Mouse (Mus musculus) CH12.LX (cell line): Measurements from ENCODE around the gene Ankrd28. TPM values are rescaled to one million over a fixed set of nuclear protein-coding genes. Genes with fewer than 3 reads are reported as not detected.

Experiments
- DNase-seq: peaks from one replicate; pipeline ENCODE4 v3.0.0-alpha.2; 2013; ENCODE audit errors: extremely low read depth
- H3K27ac ChIP-seq: 2 replicates; pipeline ENCODE4 v1.5.1; 2012; ENCODE audit warnings: low read depth, mild to moderate bottlenecking, control low read depth, moderate library complexity; ENCODE audit not compliant: insufficient read depth
- H3K27me3 ChIP-seq: replicated peaks from 2 replicates; pipeline ENCODE3; 2012; ENCODE audit warnings: inconsistent platforms
- H3K36me3 ChIP-seq, 2 experiments: replicated peaks in 1 of 2; 2 replicates each; pipeline versions ENCODE3 to v1.6.1; 2012; ENCODE audit warnings: inconsistent platforms in 1 of 2, low read length in 1 of 2, mild to moderate bottlenecking in 1 of 2, mixed read lengths in 1 of 2, moderate library complexity in 1 of 2; ENCODE audit not compliant: control insufficient read depth in 1 of 2, insufficient read depth in 1 of 2
- H3K4me1 ChIP-seq, 2 experiments: 2 replicates each; pipeline ENCODE4 v1.6.1; 2012; ENCODE audit warnings: inconsistent platforms in 1 of 2, moderate library complexity in 1 of 2; ENCODE audit not compliant: insufficient read depth in 2 of 2, control insufficient read depth in 1 of 2
- H3K4me2 ChIP-seq: 2 replicates; pipeline ENCODE4 v1.6.1; 2012; ENCODE audit warnings: low read depth, mild to moderate bottlenecking, control low read depth; ENCODE audit not compliant: poor library complexity, insufficient read depth, severe bottlenecking
- H3K4me3 ChIP-seq, 3 experiments: fragments of 150-350 bp in 1 of 3; sonication (generic) in 1 of 3; replicated peaks in 1 of 3; 2 replicates each; pipeline versions ENCODE3 to v1.5.1; 2011 to 2012; ENCODE audit warnings: low read depth in 2 of 3, low read length in 2 of 3, mild to moderate bottlenecking in 2 of 3, moderate library complexity in 2 of 3, control low read depth in 1 of 3, improper control_type of control experiment in 1 of 3, inconsistent platforms in 1 of 3, mixed read lengths in 1 of 3; ENCODE audit not compliant: poor library complexity in 1 of 3
- H3K79me2 ChIP-seq: replicated peaks from 2 replicates; pipeline ENCODE4 v1.6.1; 2012; ENCODE audit warnings: mild to moderate bottlenecking, moderate library complexity; ENCODE audit not compliant: control insufficient read depth, poor library complexity, insufficient read depth, severe bottlenecking; ENCODE audit errors: extremely low read depth
- H3K9ac ChIP-seq: 2 replicates; pipeline ENCODE4 v1.6.1; 2012; ENCODE audit warnings: low read depth, mild to moderate bottlenecking, control low read depth, moderate library complexity; ENCODE audit not compliant: insufficient read depth
- H3K9me3 ChIP-seq: replicated peaks from 2 replicates; pipeline ENCODE3; 2012; ENCODE audit warnings: low read length, inconsistent platforms, mixed read lengths
- BHLHE40 ChIP-seq: IDR thresholded peaks from 2 replicates; pipeline ENCODE4 v1.6.1; 2011; ENCODE audit warnings: mild to moderate bottlenecking, low read depth, low read length, improper control_type of control experiment
- CHD1 ChIP-seq: IDR thresholded peaks from 2 replicates; pipeline ENCODE4 v1.6.1; 2012; ENCODE audit warnings: low read depth, low read length, improper control_type of control experiment, inconsistent platforms
- CHD2 ChIP-seq: IDR thresholded peaks from 2 replicates; pipeline ENCODE4 v1.6.1; 2011; ENCODE audit warnings: low read length, improper control_type of control experiment
- CTCF ChIP-seq, 2 experiments: IDR thresholded peaks in 1 of 2; conservative IDR thresholded peaks in 1 of 2; 2 replicates each; pipeline ENCODE4 v1.5.1; 2011 to 2012; ENCODE audit warnings: low read depth in 2 of 2, low read length in 2 of 2, improper control_type of control experiment in 1 of 2, inconsistent platforms in 1 of 2, mild to moderate bottlenecking in 1 of 2, moderate library complexity in 1 of 2
- ETS1 ChIP-seq: conservative IDR thresholded peaks from 2 replicates; pipeline ENCODE4 v1.6.1; 2012; ENCODE audit warnings: low read depth, mild to moderate bottlenecking, inconsistent platforms, low read length, improper control_type of control experiment, moderate library complexity
- GABPA ChIP-seq: IDR thresholded peaks from 2 replicates; pipeline ENCODE4 v1.6.1; 2012; ENCODE audit warnings: low read depth, low read length, improper control_type of control experiment, inconsistent platforms; ENCODE audit not compliant: insufficient replicate concordance
- JUN ChIP-seq: IDR thresholded peaks from 2 replicates; pipeline ENCODE4 v1.6.1; 2011; ENCODE audit warnings: low read depth, mild to moderate bottlenecking, low read length, improper control_type of control experiment, moderate library complexity; ENCODE audit not compliant: insufficient read depth
- JUND ChIP-seq: conservative IDR thresholded peaks from 2 replicates; pipeline ENCODE4 v1.6.1; 2011; ENCODE audit warnings: low read depth, low read length, improper control_type of control experiment
- KAT2A ChIP-seq: IDR thresholded peaks from 2 replicates; pipeline ENCODE4 v1.6.1; 2012; ENCODE audit warnings: low read length, improper control_type of control experiment, inconsistent platforms; ENCODE audit not compliant: insufficient replicate concordance
- MAFK ChIP-seq: IDR thresholded peaks from 2 replicates; pipeline ENCODE4 v1.6.1; 2011; ENCODE audit warnings: low read length, improper control_type of control experiment; ENCODE audit not compliant: insufficient replicate concordance
- MAX ChIP-seq: IDR thresholded peaks from 2 replicates; pipeline ENCODE4 v1.6.1; 2011; ENCODE audit warnings: low read length, improper control_type of control experiment
- MAZ ChIP-seq: IDR thresholded peaks from 2 replicates; pipeline ENCODE4 v1.6.1; 2012; ENCODE audit warnings: low read depth, mild to moderate bottlenecking, inconsistent platforms, low read length, improper control_type of control experiment, moderate library complexity
- MYC ChIP-seq: IDR thresholded peaks from 2 replicates; pipeline ENCODE4 v1.6.1; 2011; ENCODE audit warnings: low read depth, mild to moderate bottlenecking, improper control_type of control experiment, low read length
- POLR2AphosphoS2 ChIP-seq: IDR thresholded peaks from 2 replicates; pipeline ENCODE4 v1.6.1; 2011; ENCODE audit warnings: low read depth, low read length, improper control_type of control experiment
- SIN3A ChIP-seq: IDR thresholded peaks from 2 replicates; pipeline ENCODE4 v1.6.1; 2012; ENCODE audit warnings: low read length, improper control_type of control experiment, inconsistent platforms
- TBP ChIP-seq: conservative IDR thresholded peaks from 2 replicates; pipeline ENCODE4 v1.6.1; 2011; ENCODE audit warnings: low read depth, low read length, improper control_type of control experiment
- UBTF ChIP-seq: IDR thresholded peaks from 2 replicates; pipeline ENCODE4 v1.6.1; 2012; ENCODE audit warnings: low read depth, mild to moderate bottlenecking, inconsistent platforms, low read length, improper control_type of control experiment, moderate library complexity
- ZNF384 ChIP-seq: IDR thresholded peaks from 2 replicates; pipeline ENCODE4 v1.6.1; 2012; ENCODE audit warnings: low read depth, low read length, improper control_type of control experiment, inconsistent platforms
- dilution Hi-C: fragments of 300-500 bp; cut with MboI; formaldehyde crosslinking; loops from 2 replicates; pipeline ENCODE4 v1.14.3; 2020; ENCODE audit warnings: low sequenced_read_pairs; ENCODE audit not compliant: extremely low pct_unique_long_range_greater_than_20kb, extremely low pct_ligation_motif_present
- in situ Hi-C: fragments of 300-500 bp; cut with MboI; formaldehyde crosslinking; loops from 3 replicates; pipeline ENCODE4 v1.14.3; 2019; ENCODE audit warnings: low sequenced_read_pairs, low pct_ligation_motif_present, low pct_unique_long_range_greater_than_20kb, mixed read lengths
- polyA plus RNA-seq: library from polyadenylated mRNA; unstranded; fragments of >175 nt; gene quantifications from 2 replicates; pipeline ENCODE4 v1.2.1, GENCODE M21; 2012; ENCODE audit warnings: low read depth; ENCODE audit not compliant: insufficient read length
- total RNA-seq, 2 experiments: library from RNA; depleted of rRNA; stranded (reverse); fragments of 300-350 nt in 1 of 2; fragments of >200 nt in 1 of 2; gene quantifications; 2 replicates each; pipeline ENCODE4 v1.2.3; 2012 to 2014

The Ankrd28 gene
- total and polyA plus RNA-seq, 3 experiments, result 7.3 to 15.0 (median 14.9) TPM

DNA sequence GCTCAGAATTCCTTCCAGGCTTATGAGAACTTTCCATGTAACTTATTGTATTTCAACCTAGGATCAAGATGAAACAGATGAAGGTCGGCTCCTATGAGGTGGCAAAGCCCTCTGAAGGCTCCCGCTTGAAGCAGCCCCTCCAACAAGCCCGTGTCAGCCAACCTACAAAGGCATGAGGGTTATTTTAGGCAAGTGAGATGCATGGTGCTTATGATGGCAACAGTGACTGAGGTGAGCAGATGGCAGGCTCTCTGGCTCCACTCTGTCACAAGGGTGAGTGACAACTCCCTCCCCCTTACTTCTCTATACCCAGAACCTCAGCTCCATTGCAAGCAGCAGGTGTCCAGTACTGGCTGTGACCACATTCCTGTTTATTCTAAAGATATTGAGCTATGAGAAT is 133.1 kb downstream of the Ankrd28 start:
- no peaks in the 10 kb centered on the region for H3K79me2 ChIP-seq
- peak overlapping the region; percentile 79 for H3K27ac ChIP-seq
- in situ Hi-C loops (no loop called here), dilution Hi-C loops (no loop called here)
- H3K4me1 ChIP-seq, result peaks cover 13 to 47% of the 10 kb centered on the region in 2 experiments
- no peak for TF ChIP-seq MAZ
- DNase-seq, result peak; percentile 43
- H3K9me3 ChIP-seq, result no peaks in the 10 kb centered on the region
- no peak overlapping the region for H3K4me2 ChIP-seq
- H3K9ac ChIP-seq, result no peak overlapping the region
- H3K4me3 ChIP-seq, result no peak overlapping the region
- peaks cover 5 to 35% of the 10 kb centered on the region in 2 experiments for H3K36me3 ChIP-seq
- H3K27me3 ChIP-seq, result no peaks in the 10 kb centered on the region

DNA sequence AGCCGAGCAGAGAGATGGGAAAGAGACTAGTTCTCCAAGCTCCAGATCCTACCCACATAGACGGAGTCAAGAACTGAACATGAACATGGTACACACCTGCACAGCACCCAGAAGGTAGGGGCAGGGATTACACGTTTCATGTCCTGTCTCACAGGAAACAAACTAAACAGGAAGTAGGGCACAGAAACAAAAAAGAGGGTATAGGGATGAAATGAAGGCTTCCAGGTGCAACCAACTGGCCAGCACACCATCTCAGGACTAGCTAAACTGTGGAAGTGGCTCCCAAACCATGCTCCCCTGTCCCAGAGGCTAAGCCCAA is 133.5 kb downstream of the Ankrd28 start:
- TF ChIP-seq ETS1 (no peak), KAT2A (no peak), JUN (no peak), ZNF384 (no peak), MYC (no peak), UBTF (no peak), GABPA (no peak), CTCF (conservative IDR thresholded peaks at IDR 0.05 in 1 of 2, IDR thresholded peaks at IDR 0.05 in 1 of 2; ENCODE audit: low read depth in 2 of 2, low read length in 2 of 2) (no peak), CHD1 (no peak), TBP (no peak), MAZ (no peak), BHLHE40 (no peak), JUND (no peak), MAFK (no peak), CHD2 (no peak), MAX (no peak), POLR2AphosphoS2 (no peak), SIN3A (no peak)
- DNase-seq, result no peak
- Histone ChIP-seq H3K4me1 (peaks cover 13 to 43% of the 10 kb centered on the region in 2 experiments), H3K4me2 (peak overlapping the region; percentile 62; the same call in 1 of the 2 replicates), H3K27ac (peak overlapping the region; percentile 79), H3K9me3 (no peaks in the 10 kb centered on the region), H3K36me3 (peaks cover 4 to 31% of the 10 kb centered on the region in 2 experiments), H3K27me3 (no peaks in the 10 kb centered on the region), H3K4me3 (no peak overlapping the region), H3K79me2 (no peaks in the 10 kb centered on the region), H3K9ac (peak overlapping the region; percentile 4; the same call in 1 of the 2 replicates)
- dilution Hi-C loops (no loop called here), in situ Hi-C loops (no loop called here)
